Mouse (Mus musculus) adipocyte (in vitro differentiated cells): ENCODE measurements at regions not wholly inside any gene's neighbourhood (a gene's known extent, or its start where the extent isn't known, plus 50 kb on each side); places are given as distances from the start of the nearest gene placed in this dataset.

Experiments
- DNase-seq: peaks from one replicate; pipeline ENCODE4 v3.0.0-alpha.2; 2016; ENCODE audit warnings: low spot score

- no peak for DNase-seq
These were observed 852.0 kb upstream of the Agtr1b start for GRCm38 (mm10) chr3:21218936-21219335.

GRCm38 (mm10) chr3:21241184-21241583, 835.3 kb upstream of the Tbl1xr1 start:
- no peak for DNase-seq

GRCm38 (mm10) chr3:21256129-21256760, 820.2 kb upstream of the Tbl1xr1 start:
- no peak for DNase-seq

GRCm38 (mm10) chr3:21263317-21263716, 813.1 kb upstream of the Tbl1xr1 start:
- no peak for DNase-seq

- DNase-seq, result no peak
These were observed 811.0 kb upstream of the Tbl1xr1 start for GRCm38 (mm10) chr3:21265491-21265890.

- no peak for DNase-seq
These were observed 807.9 kb upstream of the Tbl1xr1 start for GRCm38 (mm10) chr3:21268429-21269129.

- DNase-seq, result no peak
These were observed 807.4 kb upstream of the Tbl1xr1 start for GRCm38 (mm10) chr3:21269130-21269440.

GRCm38 (mm10) chr3:21270788-21271187, 805.7 kb upstream of the Tbl1xr1 start:
- no peak for DNase-seq

GRCm38 (mm10) chr3:21272219-21272618, 804.2 kb upstream of the Tbl1xr1 start:
- no peak for DNase-seq

GRCm38 (mm10) chr3:21292774-21293173, 783.7 kb upstream of the Tbl1xr1 start:
- DNase-seq, result no peak

- DNase-seq, result no peak
These were observed 783.1 kb upstream of the Tbl1xr1 start for GRCm38 (mm10) chr3:21293308-21293707.

GRCm38 (mm10) chr3:21294776-21295175, 781.7 kb upstream of the Tbl1xr1 start:
- DNase-seq, result no peak

GRCm38 (mm10) chr3:21296581-21297110, 779.8 kb upstream of the Tbl1xr1 start:
- DNase-seq, result no peak

- no peak for DNase-seq
These were observed 751.0 kb upstream of the Tbl1xr1 start for GRCm38 (mm10) chr3:21325329-21325896.

- DNase-seq, result no peak
These were observed 734.5 kb upstream of the Tbl1xr1 start for GRCm38 (mm10) chr3:21341916-21342315.

- DNase-seq, result no peak
These were observed 733.4 kb upstream of the Tbl1xr1 start for GRCm38 (mm10) chr3:21343095-21343494.

GRCm38 (mm10) chr3:21349421-21349820, 727.0 kb upstream of the Tbl1xr1 start:
- DNase-seq, result peak; percentile 14

GRCm38 (mm10) chr3:21356150-21356549, 720.3 kb upstream of the Tbl1xr1 start:
- DNase-seq, result no peak

GRCm38 (mm10) chr3:21356831-21357712, 719.4 kb upstream of the Tbl1xr1 start:
- no peak for DNase-seq

GRCm38 (mm10) chr3:21358068-21358467, 718.4 kb upstream of the Tbl1xr1 start:
- no peak for DNase-seq

GRCm38 (mm10) chr3:21361069-21361468, 715.4 kb upstream of the Tbl1xr1 start:
- no peak for DNase-seq

- peak; percentile 66 for DNase-seq
These were observed 696.6 kb upstream of the Tbl1xr1 start for GRCm38 (mm10) chr3:21379816-21380215.
